In genomic region chr16:33893796-33894195, GRCm38 (mm10) we compare ENCODE assay signal across 24 mouse cellular contexts.
DNase-seq lines count a peak whose midpoint lies in the region; ATAC-seq and TF ChIP-seq lines count a peak whose summit lies in the region.
"Had no signal": no experiment of that assay in that cellular context is flagged by ENCODE, and none has a peak within 500 bp of the region (broad histone marks: within the 10 kb centered on the region; RNA-seq: fewer than 3 reads in every experiment).

No protein-coding gene starts in this region.

- intact Hi-C loops in heart, adult 2 months (cut with DNase I), result loop anchor here (2.0 kb wide), 2 partner anchors 23 to 45 kb away; no protein-coding TSS in a partner anchor

- H3K9me3 ChIP-seq in heart, embryonic 11.5 days (replicated peaks; ENCODE audit: control insufficient read depth, low read length), result no peaks in the 10 kb centered on the region
- no peaks in the 10 kb centered on the region for H3K9me3 ChIP-seq in liver, embryonic 12.5 days (replicated peaks)
- H3K9me3 ChIP-seq in liver, embryonic 11.5 days (ENCODE audit: control insufficient read depth, low read length), result no peaks in the 10 kb centered on the region
- H3K9me3 ChIP-seq: forebrain, embryonic 10.5 days; forebrain, embryonic 13.5 days; heart, embryonic 10.5 days had no signal

- no peaks in the 10 kb centered on the region for H3K79me2 ChIP-seq in heart, adult 2 months (replicated peaks; ENCODE audit: control insufficient read depth, insufficient read depth, low read length)

- no peak for ATAC-seq in heart, embryonic 11.5 days (replicated peaks; ENCODE audit: insufficient number of reproducible peaks, low FRiP score, low TSS enrichment)
- ATAC-seq in liver, embryonic 12.5 days, result no peak
- ATAC-seq in liver, embryonic 11.5 days (replicated peaks; ENCODE audit: low FRiP score), result no peak
- ATAC-seq: forebrain, embryonic 13.5 days; forebrain, embryonic 16.5 days; hindbrain, postnatal 0 days; inflammation-experienced regulatory T-cells, adult 6 months; intestine, embryonic 16.5 days; Patski had no signal

- TF ChIP-seq CTCF in heart, adult 2 months (IDR thresholded peaks at IDR 0.05), result no peak

- no peaks in the 10 kb centered on the region for H3K27me3 ChIP-seq in heart, adult 2 months (ENCODE audit: control insufficient read depth, insufficient read depth, low read length)
- no peaks in the 10 kb centered on the region for H3K27me3 ChIP-seq in heart, embryonic 11.5 days (ENCODE audit: control insufficient read depth, insufficient read depth, low read length)
- H3K27me3 ChIP-seq in liver, embryonic 12.5 days (replicated peaks), result no peaks in the 10 kb centered on the region; the same call in 1 of the 2 replicates
- H3K27me3 ChIP-seq in liver, embryonic 11.5 days (replicated peaks; ENCODE audit: control insufficient read depth, insufficient read depth, low read length), result no peaks in the 10 kb centered on the region
- H3K27me3 ChIP-seq: forebrain, embryonic 13.5 days; Patski had no signal

- H3K9ac ChIP-seq in heart, adult 2 months (ENCODE audit: low read depth, low read length), result no peak overlapping the region
- no peak overlapping the region for H3K9ac ChIP-seq in heart, embryonic 11.5 days (ENCODE audit: low read depth, low read length)
- H3K9ac ChIP-seq in liver, embryonic 12.5 days, result no peak overlapping the region
- no peak overlapping the region for H3K9ac ChIP-seq in liver, embryonic 11.5 days (ENCODE audit: low read depth, low read length)
- H3K9ac ChIP-seq: forebrain, embryonic 13.5 days; hindbrain, embryonic 14.5 days had no signal

- peaks cover 22% of the 10 kb centered on the region for H3K4me1 ChIP-seq in heart, adult 2 months (ENCODE audit: control insufficient read depth, insufficient read depth, low read length)
- peaks cover 33% of the 10 kb centered on the region for H3K4me1 ChIP-seq in heart, embryonic 11.5 days (ENCODE audit: control insufficient read depth, insufficient read depth, low read length)
- H3K4me1 ChIP-seq in liver, embryonic 12.5 days, result peaks cover 41% of the 10 kb centered on the region
- peaks cover 21% of the 10 kb centered on the region for H3K4me1 ChIP-seq in liver, embryonic 11.5 days (replicated peaks; ENCODE audit: control insufficient read depth, insufficient read depth, low read length)

- peak overlapping the region; percentile 5 for H3K27ac ChIP-seq in heart, adult 2 months
- H3K27ac ChIP-seq in heart, embryonic 11.5 days (ENCODE audit: low read depth, low read length), result no peak overlapping the region
- H3K27ac ChIP-seq in liver, embryonic 12.5 days, result 0 out of 2 replicates have a peak overlapping the region, but pooled peaks have one; percentile 1
- no peak overlapping the region for H3K27ac ChIP-seq in liver, embryonic 11.5 days (ENCODE audit: low read depth, low read length)
- H3K27ac ChIP-seq: forebrain, embryonic 10.5 days; forebrain, embryonic 13.5 days; heart, embryonic 10.5 days; hindbrain, embryonic 14.5 days; hindbrain, postnatal 0 days had no signal

- no peak overlapping the region for H3K4me2 ChIP-seq in heart, embryonic 11.5 days
- no peak overlapping the region for H3K4me2 ChIP-seq in liver, embryonic 12.5 days
- no peak overlapping the region for H3K4me2 ChIP-seq in liver, embryonic 11.5 days
- H3K4me2 ChIP-seq: forebrain, embryonic 13.5 days; hindbrain, embryonic 14.5 days had no signal

- TF ChIP-seq POLR2A in heart, adult 2 months (IDR thresholded peaks at IDR 0.05; ENCODE audit: insufficient read depth, low read depth, low read length), result no peak

- WGBS in heart, adult 2 months, result 75% methylated on average over 4 of the region's 4 CpGs
- WGBS in heart, embryonic 11.5 days (ENCODE audit: insufficient replicate concordance), result 83% methylated on average over 4 of the region's 4 CpGs
- WGBS in liver, embryonic 12.5 days (ENCODE audit: insufficient replicate concordance), result 54% methylated on average over 4 of the region's 4 CpGs
- WGBS in liver, embryonic 11.5 days, result 77% methylated on average over 4 of the region's 4 CpGs

- TF ChIP-seq EP300 in heart, adult 2 months (IDR thresholded peaks at IDR 0.05; ENCODE audit: insufficient read depth, low read depth, low read length), result no peak

- no peak for DNase-seq in heart, adult 2 months
- DNase-seq in liver, embryonic 11.5 days (ENCODE audit: low spot score), result no peak
- DNase-seq in NIH3T3 (ENCODE audit: low read depth), result peak; percentile 50
- DNase-seq in adrenal gland, postnatal 10 days, result no peak
- DNase-seq: adrenal gland, postnatal 14 days; cerebellum, adult 11-12 months; cerebellum, adult 8-10 months; cerebellum, postnatal 10 days; gastrocnemius, postnatal 25 days; heart, adult 18-20 months; heart, postnatal 14 days; heart, postnatal 4 days; kidney, adult 18-20 months had no signal

- no peak overlapping the region for H3K4me3 ChIP-seq in heart, adult 2 months
- no peak overlapping the region for H3K4me3 ChIP-seq in heart, embryonic 11.5 days (ENCODE audit: low read depth, low read length)
- H3K4me3 ChIP-seq in liver, embryonic 12.5 days, result no peak overlapping the region
- no peak overlapping the region for H3K4me3 ChIP-seq in liver, embryonic 11.5 days (ENCODE audit: low read depth, low read length)
- H3K4me3 ChIP-seq: forebrain, embryonic 10.5 days; forebrain, embryonic 13.5 days; heart, embryonic 10.5 days had no signal

- no peaks in the 10 kb centered on the region; the same call in none of the 2 replicates for H3K36me3 ChIP-seq in heart, adult 2 months (ENCODE audit: control insufficient read depth, insufficient read depth, low read length)
- no peaks in the 10 kb centered on the region for H3K36me3 ChIP-seq in heart, embryonic 11.5 days (ENCODE audit: control insufficient read depth, insufficient read depth, low read length)
- H3K36me3 ChIP-seq in liver, embryonic 12.5 days, result no peaks in the 10 kb centered on the region
- no peaks in the 10 kb centered on the region for H3K36me3 ChIP-seq in liver, embryonic 11.5 days (ENCODE audit: control insufficient read depth, insufficient read depth, low read length)
- H3K36me3 ChIP-seq: forebrain, embryonic 10.5 days; heart, embryonic 10.5 days had no signal

Comparison
In these comparisons a context has a peak if more than half of its experiments do, and no peak if none do; other contexts are left out.
1. H3K27ac ChIP-seq: peak in heart, adult 2 months (single experiment) and liver, embryonic 12.5 days (single experiment); none in heart, embryonic 11.5 days (single experiment) and liver, embryonic 11.5 days (single experiment).